Mouse (Mus musculus) left cerebral cortex, adult 2 months (tissue): ENCODE measurements around the gene Timm8a2. TPM values are rescaled to one million over a fixed set of nuclear protein-coding genes. Genes with fewer than 3 reads are reported as not detected.

Source experiments
- DNase-seq, 2 experiments: peaks; one replicate each; pipeline ENCODE4 v3.0.0; 2021 to 2022; ENCODE audit warnings: low spot score in 2 of 2, mixed read lengths in 1 of 2; ENCODE audit errors: extremely low spot score in 1 of 2
- H3K27ac ChIP-seq: fragments of 200-600 bp; 2 replicates; pipeline ENCODE4 v1.8.1; 2022
- H3K4me3 ChIP-seq: fragments of 200-600 bp; 2 replicates; pipeline ENCODE4 v1.8.1; 2022
- CTCF ChIP-seq: fragments of 200-600 bp; IDR thresholded peaks from 2 replicates; pipeline ENCODE4 v1.8.1; 2022; ENCODE audit warnings: antibody characterized with exemption, mild to moderate bottlenecking, moderate library complexity
- intact Hi-C: fragments of 180-260 bp; cut with DNase I; formaldehyde crosslinking; loops from one replicate; pipeline ENCODE4 v1.15.1; 2025
- total RNA-seq, 2 experiments: library from RNA; stranded (reverse); gene quantifications; 2 replicates each; pipeline ENCODE4 v1.2.3; 2021

Gene Timm8a2
- total RNA-seq, 2 experiments from 2014 or later, result not detected

- DNase-seq, result no peak
- intact Hi-C loops, result no loop called here
- no peak for TF ChIP-seq CTCF
- H3K27ac ChIP-seq, result no peak overlapping the region
- no peak overlapping the region for H3K4me3 ChIP-seq
Observed at GRCm38 (mm10) chr14:122083499-122083898, 49.0 kb downstream of the Timm8a2 start.

GRCm38 (mm10) chr14:122087956-122088355, 53.5 kb downstream of the Timm8a2 start:
- no peak for TF ChIP-seq CTCF
- intact Hi-C loops, result no loop called here
- Histone ChIP-seq H3K27ac (no peak overlapping the region), H3K4me3 (no peak overlapping the region)
- DNase-seq, result no peak

Other genes starting within 250 kb of the Timm8a2 start
- 10 to 100 TPM; 87.1 to 91.6 TPM for gene Dock9, start 236.8 kb upstream of the Timm8a2 start, total RNA-seq
- 10 to 100 TPM; 34.0 to 36.9 TPM for gene Ubac2, start 156.1 kb upstream of the Timm8a2 start, total RNA-seq
- not detected for gene Gpr18, start 118.9 kb upstream of the Timm8a2 start, total RNA-seq
- under 1 TPM; 0.44 to 0.66 TPM for gene Gpr183, start 69.5 kb upstream of the Timm8a2 start, total RNA-seq
- 100 to 1,000 TPM; 105 to 110 TPM for gene Tm9sf2, start 72.4 kb downstream of the Timm8a2 start, total RNA-seq
- 10 to 100 TPM; 24.7 to 25.6 TPM for gene Clybl, start 147.0 kb downstream of the Timm8a2 start, total RNA-seq